Mouse (Mus musculus) limb, embryonic 15.5 days (tissue): ENCODE results near the gene Plekha1. TPM values are rescaled to one million over a fixed set of nuclear protein-coding genes. Genes with fewer than 3 reads are reported as not detected.

Experiments used
- ATAC-seq: fragments of 200-750 bp; cut with Nextera tagmentation; 2 replicates; pipeline ENCODE4 v1.8.0; 2017; ENCODE audit warnings: low read depth, moderate TSS enrichment; ENCODE audit not compliant: insufficient number of reproducible peaks, low FRiP score, low TSS enrichment
- H3K27ac ChIP-seq: fragments of 300-500 bp; sonication (generic); 2 replicates; pipeline ENCODE4 v1.5.1; 2015; ENCODE audit warnings: moderate library complexity, mild to moderate bottlenecking, inconsistent platforms
- H3K27me3 ChIP-seq: fragments of 300-500 bp; sonication (generic); 2 replicates; pipeline ENCODE4 v1.6.1; 2015; ENCODE audit warnings: inconsistent platforms
- H3K36me3 ChIP-seq: fragments of 300-500 bp; sonication (generic); 2 replicates; pipeline ENCODE4 v1.6.1; 2015; ENCODE audit warnings: inconsistent platforms
- H3K4me1 ChIP-seq: fragments of 300-500 bp; sonication (generic); 2 replicates; pipeline ENCODE4 v1.6.1; 2015; ENCODE audit warnings: inconsistent platforms
- H3K4me2 ChIP-seq: fragments of 300-500 bp; sonication (generic); 2 replicates; pipeline ENCODE4 v1.6.1; 2015; ENCODE audit warnings: mild to moderate bottlenecking, inconsistent platforms
- H3K4me3 ChIP-seq: fragments of 300-500 bp; sonication (generic); 2 replicates; pipeline ENCODE4 v1.5.1; 2015; ENCODE audit warnings: mild to moderate bottlenecking, inconsistent platforms
- H3K9ac ChIP-seq: fragments of 300-500 bp; sonication (generic); 2 replicates; pipeline ENCODE4 v1.6.1; 2015; ENCODE audit warnings: inconsistent platforms
- H3K9me3 ChIP-seq: fragments of 300-500 bp; sonication (generic); 2 replicates; pipeline ENCODE4 v1.6.1; 2016; ENCODE audit warnings: inconsistent platforms
- WGBS: fragments of 180-500 bp; shearing (Covaris S2); methylation state at CpG from one replicate; pipeline ENCODE4 v1.1.7; 2015; 5-methylcytosine and 5-hydroxymethylcytosine counted together
- polyA plus RNA-seq: library from polyadenylated mRNA; unstranded; fragments of >200 nt; fragmentation: Nextera tagmentation; extraction: Ambion mirVana; gene quantifications from 2 replicates; pipeline ENCODE4 v1.2.1, GENCODE M21; 2015

Gene Plekha1
- polyA plus RNA-seq, 1 experiment from 2014 or later = 55.0 TPM

DNA sequence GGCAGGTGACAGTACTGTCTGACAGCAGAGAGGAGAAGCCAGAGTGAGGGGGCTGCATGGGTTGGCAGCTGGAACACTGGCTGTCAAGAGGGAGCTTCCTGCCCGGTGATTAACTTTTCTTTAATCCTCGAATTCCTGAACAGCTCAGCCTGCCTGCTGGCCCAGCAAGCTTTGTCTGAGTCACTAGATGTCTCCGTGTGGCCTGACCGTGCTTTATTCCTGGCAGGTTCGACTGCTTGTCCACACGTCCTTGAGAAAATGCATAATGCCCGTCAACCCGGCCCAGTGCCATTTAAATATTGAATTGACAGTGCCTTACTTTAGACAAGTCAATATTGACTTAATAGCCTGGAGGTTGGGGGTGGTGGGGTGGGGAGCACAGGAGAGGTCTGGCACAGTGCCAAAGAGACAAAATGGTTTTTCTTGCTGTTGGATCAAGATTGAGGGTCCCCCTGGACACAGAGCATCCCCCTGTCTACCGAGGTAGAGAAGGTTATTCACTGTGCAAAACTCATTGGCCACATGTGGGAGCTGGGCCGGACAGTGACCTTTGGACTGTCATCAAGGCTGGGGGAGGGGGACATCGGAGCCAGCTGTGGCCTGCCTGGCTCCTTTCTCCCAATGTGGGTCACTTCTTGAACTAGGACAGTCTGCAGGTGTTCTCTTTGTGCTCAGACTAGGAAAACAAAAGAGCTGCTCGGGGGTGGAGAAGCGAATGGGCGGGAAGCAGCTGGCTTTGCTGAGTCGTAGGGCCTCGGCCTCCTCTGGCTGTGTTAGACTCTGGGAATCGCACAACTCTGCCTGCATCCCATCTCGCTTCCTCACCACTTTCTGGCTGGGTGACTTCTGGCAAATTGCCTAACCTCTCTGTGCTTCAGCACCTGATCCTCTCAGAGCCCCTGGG is 30.3 kb upstream of the Plekha1 start:
- H3K4me2 ChIP-seq = no peak overlapping the region
- H3K9ac ChIP-seq = no peak overlapping the region
- H3K27me3 ChIP-seq = no peaks in the 10 kb centered on the region
- H3K4me1 ChIP-seq = peaks cover 17% of the 10 kb centered on the region
- no peaks in the 10 kb centered on the region for H3K36me3 ChIP-seq
- H3K27ac ChIP-seq = no peak overlapping the region
- WGBS = 30% methylated on average over 18 of the region's 18 CpGs
- ATAC-seq = no peak
- H3K4me3 ChIP-seq = no peak overlapping the region
- H3K9me3 ChIP-seq = no peaks in the 10 kb centered on the region

DNA sequence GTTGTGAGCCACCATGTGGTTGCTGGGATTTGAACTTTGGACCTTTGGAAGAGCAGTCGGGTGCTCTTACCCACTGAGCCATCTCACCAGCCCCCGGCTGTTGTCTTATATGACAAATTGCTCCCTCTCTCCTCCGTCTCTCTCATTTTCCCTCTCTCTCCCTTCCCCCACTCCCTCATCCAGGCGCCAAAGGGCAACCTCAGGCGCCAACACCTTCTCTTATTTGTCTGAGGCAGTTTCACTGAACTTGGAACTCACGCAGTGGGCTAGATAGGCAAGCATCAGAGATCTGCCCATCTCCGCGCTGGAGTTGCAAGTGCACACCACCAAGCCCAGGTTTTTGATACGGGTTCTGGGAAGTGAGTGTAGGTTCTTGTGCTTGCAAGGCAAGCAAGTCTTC is 29.5 kb upstream of the Plekha1 start:
- H3K9ac ChIP-seq = no peak overlapping the region
- no peaks in the 10 kb centered on the region for H3K27me3 ChIP-seq
- no peaks in the 10 kb centered on the region for H3K36me3 ChIP-seq
- no peak for ATAC-seq
- no peak overlapping the region for H3K4me2 ChIP-seq
- peaks cover 17% of the 10 kb centered on the region for H3K4me1 ChIP-seq
- no peak overlapping the region for H3K4me3 ChIP-seq
- no peaks in the 10 kb centered on the region for H3K9me3 ChIP-seq
- no peak overlapping the region for H3K27ac ChIP-seq
- 76% methylated on average over 9 of the region's 9 CpGs for WGBS

- WGBS = 46% methylated on average over 12 of the region's 12 CpGs
- Histone ChIP-seq H3K36me3 (no peaks in the 10 kb centered on the region), H3K4me2 (no peak overlapping the region), H3K27ac (no peak overlapping the region), H3K27me3 (no peaks in the 10 kb centered on the region), H3K9ac (no peak overlapping the region), H3K4me3 (no peak overlapping the region), H3K9me3 (no peaks in the 10 kb centered on the region), H3K4me1 (peaks cover 17% of the 10 kb centered on the region)
- no peak for ATAC-seq
Observed at GRCm38 (mm10) chr7:130837941-130838657, 27.5 kb upstream of the Plekha1 start.

DNA sequence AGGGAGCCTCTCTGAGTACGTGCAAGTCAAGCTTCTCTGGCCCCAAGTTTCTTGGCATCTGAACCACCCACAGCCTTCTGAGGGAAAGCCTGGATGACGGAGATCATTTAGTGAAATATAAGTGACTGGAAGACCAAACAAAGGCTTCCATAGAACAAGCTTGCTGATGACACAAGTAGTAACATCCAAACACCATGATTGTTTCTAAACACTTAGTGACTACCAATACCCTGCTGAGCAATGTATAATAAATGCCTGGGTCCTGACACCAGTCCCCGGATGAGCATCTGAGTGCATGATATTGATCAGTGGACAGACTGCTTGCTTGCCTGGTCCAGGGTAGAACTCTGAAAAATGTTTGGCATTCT is 26.9 kb upstream of the Plekha1 start:
- Histone ChIP-seq H3K27ac (no peak overlapping the region), H3K36me3 (no peaks in the 10 kb centered on the region), H3K4me2 (no peak overlapping the region), H3K27me3 (no peaks in the 10 kb centered on the region), H3K9me3 (no peaks in the 10 kb centered on the region), H3K4me3 (no peak overlapping the region), H3K4me1 (peaks cover 17% of the 10 kb centered on the region), H3K9ac (no peak overlapping the region)
- no peak for ATAC-seq
- 68% methylated on average over 3 of the region's 3 CpGs for WGBS

GRCm38 (mm10) chr7:130839380-130840100 is 26.0 kb upstream of the Plekha1 start:
- Histone ChIP-seq H3K4me1 (peaks cover 17% of the 10 kb centered on the region), H3K27ac (no peak overlapping the region), H3K4me2 (no peak overlapping the region), H3K36me3 (no peaks in the 10 kb centered on the region), H3K9me3 (no peaks in the 10 kb centered on the region), H3K4me3 (no peak overlapping the region), H3K9ac (no peak overlapping the region), H3K27me3 (no peaks in the 10 kb centered on the region)
- ATAC-seq = no peak
- WGBS = 82% methylated on average over 12 of the region's 12 CpGs

GRCm38 (mm10) chr7:130847164-130847718 is 18.3 kb upstream of the Plekha1 start:
- no peaks in the 10 kb centered on the region for H3K27me3 ChIP-seq
- no peak overlapping the region for H3K27ac ChIP-seq
- no peak overlapping the region for H3K9ac ChIP-seq
- H3K4me2 ChIP-seq = no peak overlapping the region
- H3K4me1 ChIP-seq = no peaks in the 10 kb centered on the region
- H3K9me3 ChIP-seq = no peaks in the 10 kb centered on the region
- no peaks in the 10 kb centered on the region for H3K36me3 ChIP-seq
- H3K4me3 ChIP-seq = no peak overlapping the region
- WGBS = 80% methylated on average over 17 of the region's 17 CpGs
- ATAC-seq = no peak

DNA sequence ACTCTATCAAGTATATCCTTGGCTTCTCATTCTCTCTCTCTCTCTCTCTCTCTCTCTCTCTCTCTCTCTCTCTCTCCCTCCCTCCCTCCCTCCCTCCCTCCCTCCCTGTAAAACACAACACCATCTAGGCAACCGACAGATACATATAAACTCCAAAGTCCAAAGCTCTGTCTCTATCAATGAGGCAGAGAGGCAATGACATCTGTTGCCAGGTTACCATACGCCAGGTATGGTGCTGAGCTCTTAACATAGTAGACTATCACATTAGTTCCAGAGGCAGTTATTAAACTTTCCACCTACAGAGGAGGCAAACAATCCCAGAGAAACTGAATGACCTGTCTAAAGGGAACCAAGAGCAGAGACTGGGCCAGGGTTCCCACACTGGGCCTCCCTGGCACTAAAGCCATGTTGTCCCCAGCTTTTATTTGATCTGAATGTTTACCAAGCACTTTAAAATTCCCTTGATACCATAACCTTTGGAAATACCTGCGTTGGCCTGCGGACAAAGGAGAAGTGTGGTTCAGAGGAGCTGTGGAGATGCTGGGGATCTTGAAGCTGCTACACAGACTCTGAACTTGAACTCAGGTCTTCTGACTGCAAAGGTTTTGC is 10.8 kb upstream of the Plekha1 start:
- H3K27ac ChIP-seq = no peak overlapping the region

GRCm38 (mm10) chr7:130855681-130856080 is 9.9 kb upstream of the Plekha1 start:
- H3K9ac ChIP-seq = no peak overlapping the region
- no peak overlapping the region for H3K27ac ChIP-seq
- peaks cover 4% of the 10 kb centered on the region for H3K4me1 ChIP-seq
- H3K27me3 ChIP-seq = peaks cover 3% of the 10 kb centered on the region; the same call in 1 of the 2 replicates
- H3K9me3 ChIP-seq = no peaks in the 10 kb centered on the region
- no peak for ATAC-seq
- H3K4me2 ChIP-seq = no peak overlapping the region
- H3K4me3 ChIP-seq = no peak overlapping the region
- H3K36me3 ChIP-seq = no peaks in the 10 kb centered on the region
- WGBS = 45% methylated on average over 3 of the region's 3 CpGs

More for the DNA sequence above, 10.8 kb upstream of the Plekha1 start:
- no peak overlapping the region for H3K9ac ChIP-seq
- H3K4me3 ChIP-seq = no peak overlapping the region
- no peaks in the 10 kb centered on the region for H3K4me1 ChIP-seq
- no peaks in the 10 kb centered on the region for H3K36me3 ChIP-seq
- no peaks in the 10 kb centered on the region for H3K9me3 ChIP-seq
- ATAC-seq = no peak
- WGBS = 73% methylated on average over 4 of the region's 4 CpGs
- no peaks in the 10 kb centered on the region for H3K27me3 ChIP-seq
- no peak overlapping the region for H3K4me2 ChIP-seq

DNA sequence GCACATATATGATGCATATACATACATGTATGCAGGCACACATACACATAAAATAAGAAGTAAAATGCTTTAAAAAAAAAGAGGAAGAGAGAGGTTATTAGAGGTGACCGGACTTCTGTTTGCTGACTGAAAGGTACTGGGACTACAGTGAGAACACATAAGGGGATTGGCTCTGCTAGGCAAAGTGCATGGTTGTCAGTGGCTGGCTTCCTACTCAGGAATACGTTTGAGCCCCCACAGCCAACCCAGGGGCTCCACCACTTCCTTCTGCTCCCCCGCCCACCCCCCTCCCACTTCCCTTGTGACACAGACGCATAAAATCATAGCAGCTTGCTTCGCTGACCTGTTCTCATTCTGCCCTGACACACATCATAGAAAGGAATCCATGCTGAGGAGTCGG is 7.6 kb upstream of the Plekha1 start:
- H3K36me3 ChIP-seq = no peaks in the 10 kb centered on the region
- no peak overlapping the region for H3K9ac ChIP-seq
- H3K27me3 ChIP-seq = peaks cover 3% of the 10 kb centered on the region; the same call in 1 of the 2 replicates
- no peak overlapping the region for H3K27ac ChIP-seq
- H3K9me3 ChIP-seq = no peaks in the 10 kb centered on the region
- WGBS = 72% methylated on average over 6 of the region's 6 CpGs
- no peak for ATAC-seq
- H3K4me3 ChIP-seq = no peak overlapping the region
- H3K4me2 ChIP-seq = no peak overlapping the region
- H3K4me1 ChIP-seq = peaks cover 19% of the 10 kb centered on the region

- Histone ChIP-seq H3K9me3 (no peaks in the 10 kb centered on the region), H3K27ac (no peak overlapping the region), H3K36me3 (no peaks in the 10 kb centered on the region), H3K4me3 (no peak overlapping the region), H3K4me2 (no peak overlapping the region), H3K27me3 (peaks cover 7% of the 10 kb centered on the region; the same call in 1 of the 2 replicates), H3K9ac (no peak overlapping the region), H3K4me1 (peaks cover 19% of the 10 kb centered on the region)
- no peak for ATAC-seq
- WGBS = 61% methylated on average over 3 of the region's 5 CpGs
Observed at GRCm38 (mm10) chr7:130859926-130860325, 5.6 kb upstream of the Plekha1 start.

GRCm38 (mm10) chr7:130860721-130861142 is 4.8 kb upstream of the Plekha1 start:
- no peak for ATAC-seq
- no peak overlapping the region for H3K4me3 ChIP-seq
- no peak overlapping the region for H3K4me2 ChIP-seq
- peaks cover 21% of the 10 kb centered on the region for H3K4me1 ChIP-seq
- H3K27ac ChIP-seq = no peak overlapping the region
- H3K27me3 ChIP-seq = peaks cover 7% of the 10 kb centered on the region; the same call in 1 of the 2 replicates
- no peaks in the 10 kb centered on the region for H3K9me3 ChIP-seq
- WGBS = 17% methylated on average over 11 of the region's 11 CpGs
- H3K9ac ChIP-seq = no peak overlapping the region
- H3K36me3 ChIP-seq = no peaks in the 10 kb centered on the region
